Mouse (Mus musculus) testis, adult 2 months (tissue): ENCODE data around the gene Mc3r. TPM values are rescaled to one million over a fixed set of nuclear protein-coding genes. Genes with fewer than 3 reads are reported as not detected.

Experiments used
- H3K27ac ChIP-seq: fragments of 200-500 bp; 2 replicates; pipeline ENCODE4 v1.5.1; 2012; ENCODE audit warnings: low read depth, low read length; ENCODE audit not compliant: control insufficient read depth, insufficient read depth
- H3K27me3 ChIP-seq: fragments of 200-500 bp; 2 replicates; pipeline ENCODE4 v1.6.1; 2012; ENCODE audit warnings: mild to moderate bottlenecking, low read length, moderate library complexity; ENCODE audit not compliant: control insufficient read depth, insufficient read depth
- H3K36me3 ChIP-seq: fragments of 200-500 bp; 2 replicates; pipeline ENCODE4 v1.6.1; 2012; ENCODE audit warnings: mild to moderate bottlenecking, low read length; ENCODE audit not compliant: control insufficient read depth, insufficient read depth
- H3K4me1 ChIP-seq: fragments of 200-500 bp; 2 replicates; pipeline ENCODE4 v1.6.1; 2012; ENCODE audit warnings: low read length; ENCODE audit not compliant: control insufficient read depth, insufficient read depth
- H3K4me3 ChIP-seq: fragments of 200-500 bp; 2 replicates; pipeline ENCODE4 v1.5.1; 2012; ENCODE audit warnings: low read depth, mild to moderate bottlenecking, low read length, moderate library complexity, mixed read lengths; ENCODE audit not compliant: control insufficient read depth
- CTCF ChIP-seq: fragments of 200-500 bp; IDR thresholded peaks from 2 replicates; pipeline ENCODE4 v1.5.1; 2012; ENCODE audit warnings: low read depth, mild to moderate bottlenecking, inconsistent platforms, low read length, moderate library complexity; ENCODE audit not compliant: control insufficient read depth, insufficient read depth, insufficient replicate concordance
- POLR2A ChIP-seq: fragments of 200-500 bp; IDR thresholded peaks from 2 replicates; pipeline ENCODE4 v1.6.1; 2012; ENCODE audit warnings: low read depth, mild to moderate bottlenecking, inconsistent platforms, low read length, moderate library complexity; ENCODE audit not compliant: control insufficient read depth
- polyA plus RNA-seq: library from polyadenylated mRNA; depleted of rRNA; stranded (reverse); fragments of >200 nt; gene quantifications from 2 replicates; pipeline ENCODE4 v1.2.3, GENCODE M21; 2012

The Mc3r gene
- polyA plus RNA-seq, 1 experiment, result not detected

DNA sequence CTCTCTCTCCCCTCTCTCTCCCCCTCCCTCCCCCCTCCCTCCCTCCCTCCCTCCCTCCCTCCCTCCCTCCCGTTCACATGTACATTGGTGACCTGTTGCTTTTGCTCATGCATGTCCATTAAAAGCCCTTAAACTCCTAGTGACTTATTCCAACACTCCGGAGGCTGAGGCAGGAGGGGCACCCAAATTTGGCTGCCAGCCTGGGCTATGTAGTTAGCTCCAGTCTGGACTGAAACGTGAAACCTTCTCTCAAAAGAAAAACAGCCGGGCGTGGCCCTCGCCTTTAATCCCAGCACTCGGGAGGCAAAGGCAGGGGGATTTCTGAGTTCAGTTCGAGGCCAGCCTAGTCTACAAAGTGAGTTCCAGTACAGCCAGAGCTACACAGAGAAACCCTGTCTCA is 30.4 kb upstream of the Mc3r start:
- Histone ChIP-seq H3K36me3 (no peaks in the 10 kb centered on the region), H3K4me1 (peaks cover 2% of the 10 kb centered on the region), H3K4me3 (no peak overlapping the region), H3K27ac (no peak overlapping the region), H3K27me3 (no peaks in the 10 kb centered on the region)
- TF ChIP-seq POLR2A (no peak), CTCF (no peak)

DNA sequence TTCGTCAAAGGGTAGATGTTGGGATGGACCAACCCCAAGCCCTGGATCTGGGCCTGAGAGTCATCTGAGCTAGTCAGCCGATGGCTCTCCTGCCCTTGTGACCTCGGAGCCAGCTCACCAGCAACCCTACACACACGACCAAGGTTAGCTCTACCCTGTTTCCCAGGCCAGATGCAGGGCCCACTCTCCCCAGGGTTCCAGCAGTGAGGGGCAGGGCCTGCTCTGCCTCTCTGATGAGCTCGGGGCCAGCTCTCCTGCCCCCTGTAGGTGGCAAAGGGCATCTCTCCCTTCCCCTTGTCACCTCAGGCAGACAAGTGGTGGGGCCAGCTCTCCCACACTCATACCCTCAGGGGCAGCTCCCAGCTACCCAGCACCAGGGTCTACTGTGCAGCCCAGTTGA is 29.1 kb upstream of the Mc3r start:
- TF ChIP-seq CTCF (peak; percentile 31; the same call in 1 of the 2 replicates), POLR2A (no peak)
- H3K4me3 ChIP-seq, result no peak overlapping the region
- H3K27me3 ChIP-seq, result no peaks in the 10 kb centered on the region
- H3K27ac ChIP-seq, result no peak overlapping the region
- no peaks in the 10 kb centered on the region for H3K36me3 ChIP-seq
- peaks cover 2% of the 10 kb centered on the region for H3K4me1 ChIP-seq

DNA sequence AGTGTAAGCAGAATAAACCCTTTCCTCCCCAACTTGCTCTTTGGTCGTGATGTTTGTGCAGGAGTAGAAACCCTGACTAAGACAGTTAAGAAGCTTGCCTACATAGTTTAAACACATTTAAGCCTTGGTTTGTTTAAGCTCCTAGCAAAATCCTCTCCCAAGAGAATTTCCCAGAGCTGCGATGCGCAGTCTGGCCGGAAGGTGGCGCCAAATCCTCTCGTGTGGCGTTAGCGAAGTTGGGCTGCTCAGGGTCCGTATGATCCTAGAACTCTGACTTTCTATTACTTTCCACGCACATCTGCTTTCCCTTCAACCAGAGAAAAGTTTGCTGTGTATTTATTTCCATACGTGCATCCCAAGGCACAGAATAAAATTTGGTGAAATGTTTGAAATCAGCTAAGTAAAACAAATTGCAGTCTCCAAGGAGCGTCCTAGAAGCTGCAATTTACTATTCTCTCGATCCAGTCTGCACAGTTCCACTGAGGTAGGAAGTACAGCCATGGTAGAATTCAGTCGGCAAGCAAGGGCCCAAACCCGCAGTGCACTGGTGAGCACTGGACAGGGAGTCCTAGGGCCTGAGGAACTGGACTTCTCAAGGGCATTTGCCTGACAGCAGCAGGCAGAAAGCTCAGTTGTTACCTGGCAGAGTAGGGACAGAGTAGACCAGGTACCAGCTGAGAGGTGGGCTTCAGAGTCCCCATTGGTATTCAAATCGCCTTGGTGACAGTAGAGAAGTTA is 26.5 kb upstream of the Mc3r start:
- H3K4me1 ChIP-seq, result peaks cover 2% of the 10 kb centered on the region
- no peak for TF ChIP-seq POLR2A
- TF ChIP-seq CTCF, result peak; percentile 97
- no peaks in the 10 kb centered on the region for H3K36me3 ChIP-seq
- no peak overlapping the region for H3K27ac ChIP-seq
- H3K27me3 ChIP-seq, result no peaks in the 10 kb centered on the region
- no peak overlapping the region for H3K4me3 ChIP-seq

DNA sequence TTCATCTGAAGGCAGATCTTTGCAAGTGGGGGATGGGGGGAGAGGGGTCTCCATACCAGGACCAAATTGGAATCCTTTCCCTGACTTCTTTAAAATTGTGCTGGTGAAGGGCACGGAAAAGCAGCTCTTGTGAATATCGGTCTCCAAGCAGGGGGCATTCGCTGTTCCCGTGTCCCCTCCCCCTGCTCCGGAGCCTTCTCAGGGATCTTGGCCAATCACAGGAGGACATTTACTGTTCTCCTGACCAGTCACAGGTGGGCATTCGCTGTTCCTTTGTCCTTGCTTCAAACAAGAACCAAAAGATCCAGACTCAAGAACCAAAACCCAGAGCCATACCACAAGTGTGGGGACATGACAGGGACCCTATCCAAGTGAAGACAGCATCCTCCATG is 25.9 kb upstream of the Mc3r start:
- no peaks in the 10 kb centered on the region; the same call in 1 of the 2 replicates for H3K4me1 ChIP-seq
- TF ChIP-seq CTCF (no peak), POLR2A (no peak)
- no peak overlapping the region for H3K27ac ChIP-seq
- H3K36me3 ChIP-seq, result no peaks in the 10 kb centered on the region
- H3K4me3 ChIP-seq, result no peak overlapping the region
- H3K27me3 ChIP-seq, result no peaks in the 10 kb centered on the region

DNA sequence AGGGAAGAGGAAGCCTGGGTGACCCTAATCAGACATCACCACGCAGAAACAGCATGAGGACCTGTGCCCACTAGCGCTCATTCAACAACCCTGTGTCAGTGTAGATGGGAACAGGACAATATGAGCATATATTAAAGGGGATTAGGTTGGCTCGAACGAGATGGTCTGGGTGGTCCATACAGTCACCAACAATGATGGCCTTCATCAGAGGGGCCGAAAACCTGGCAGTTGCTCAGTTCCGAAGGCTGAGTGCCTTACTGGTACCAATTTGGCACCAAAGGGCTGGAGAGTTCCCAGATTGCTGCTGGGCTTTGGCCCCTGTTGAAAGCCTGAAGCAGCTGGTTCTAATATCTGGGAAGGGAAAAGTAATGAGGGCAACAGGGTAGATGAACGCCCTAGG is 25.4 kb upstream of the Mc3r start:
- TF ChIP-seq CTCF, result no peak
- no peak for TF ChIP-seq POLR2A

DNA sequence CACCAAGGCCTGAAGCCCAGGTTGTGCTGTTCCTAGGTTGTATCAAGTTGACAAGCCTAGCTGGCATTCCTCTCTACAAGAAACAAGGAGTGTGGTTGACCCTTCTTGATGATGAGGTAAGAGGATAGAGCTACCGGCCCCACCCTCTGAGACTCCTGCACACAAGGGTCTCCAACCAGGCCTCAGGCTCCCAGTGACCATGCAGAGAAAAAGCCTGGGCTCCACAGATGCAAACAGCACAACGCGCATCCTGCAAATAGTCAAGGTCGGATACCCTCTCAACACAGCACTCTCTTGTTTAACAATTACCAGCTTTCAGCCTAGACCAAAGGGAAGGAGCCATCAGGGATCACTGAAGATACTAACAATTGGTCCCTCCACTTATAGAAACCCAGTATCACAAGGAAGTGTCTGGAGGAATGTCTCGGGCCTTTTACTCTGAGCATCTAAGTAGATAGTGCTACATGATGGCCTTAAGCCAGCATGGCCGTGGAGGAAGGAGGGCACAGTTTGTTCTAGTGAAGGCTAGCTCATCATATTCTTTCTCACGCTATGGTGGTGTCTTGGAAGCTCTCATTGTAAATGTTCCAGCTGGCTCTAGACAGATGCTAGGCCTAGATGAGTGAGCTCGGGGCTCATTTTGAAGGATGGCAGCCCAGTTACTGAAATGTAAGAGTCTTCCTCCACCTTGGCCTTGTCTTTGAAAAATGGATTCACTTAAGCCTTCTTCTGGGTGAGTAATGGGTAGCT is 24.7 kb upstream of the Mc3r start:
- H3K4me1 ChIP-seq, result no peaks in the 10 kb centered on the region; the same call in 1 of the 2 replicates
- no peak overlapping the region for H3K27ac ChIP-seq
- H3K36me3 ChIP-seq, result no peaks in the 10 kb centered on the region
- no peak overlapping the region for H3K4me3 ChIP-seq
- TF ChIP-seq CTCF (no peak), POLR2A (no peak)
- no peaks in the 10 kb centered on the region for H3K27me3 ChIP-seq

More for the DNA sequence above, 25.4 kb upstream of the Mc3r start:
- H3K27me3 ChIP-seq, result no peaks in the 10 kb centered on the region
- H3K4me3 ChIP-seq, result no peak overlapping the region
- no peaks in the 10 kb centered on the region; the same call in 1 of the 2 replicates for H3K4me1 ChIP-seq
- no peak overlapping the region for H3K27ac ChIP-seq
- H3K36me3 ChIP-seq, result no peaks in the 10 kb centered on the region

DNA sequence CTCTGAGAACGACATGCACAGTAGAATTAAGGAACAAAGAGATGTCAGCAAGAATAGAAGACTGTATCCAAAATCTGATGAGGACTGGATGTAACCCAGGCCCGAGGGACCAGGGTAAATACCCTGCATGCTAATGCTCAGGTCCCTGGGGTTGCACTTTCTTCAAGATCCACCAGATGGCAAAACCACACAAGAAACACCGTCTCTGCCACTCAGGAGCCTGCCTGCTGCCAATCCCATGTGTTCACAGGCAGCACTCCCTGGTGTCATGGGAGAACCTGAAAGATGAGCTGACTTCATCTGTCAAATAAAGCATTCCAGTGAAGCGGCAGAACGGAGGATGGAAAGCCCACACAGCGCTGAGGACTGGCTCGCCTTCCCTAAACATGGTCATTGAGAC is 21.3 kb upstream of the Mc3r start:
- Histone ChIP-seq H3K27me3 (no peaks in the 10 kb centered on the region), H3K4me1 (no peaks in the 10 kb centered on the region; the same call in 1 of the 2 replicates), H3K27ac (no peak overlapping the region), H3K36me3 (no peaks in the 10 kb centered on the region), H3K4me3 (no peak overlapping the region)
- TF ChIP-seq CTCF (peak; percentile 44; the same call in 1 of the 2 replicates), POLR2A (no peak)
